Mouse (Mus musculus) myocyte (in vitro differentiated cells): ENCODE results near the gene Tfap4. TPM values are rescaled to one million over a fixed set of nuclear protein-coding genes. Genes with fewer than 3 reads are reported as not detected.
A peak's percentile ranks its signal among the peaks of the same experiment; 100 is the strongest.
"Not testable (repeated sequence)": the region's sequence is repeated elsewhere in the genome, so short reads cannot be mapped to it uniquely, and the experiment has no call there.

Source experiments
- H3K27me3 ChIP-seq: one replicate; pipeline ENCODE4 v1.6.1; 2011; ENCODE audit not compliant: control insufficient read depth, insufficient read depth, insufficient read length
- H3K36me3 ChIP-seq: one replicate; pipeline ENCODE4 v1.6.1; 2011; ENCODE audit not compliant: control insufficient read depth, insufficient read depth
- H3K4me2 ChIP-seq: one replicate; pipeline ENCODE4 v1.6.1; 2011; ENCODE audit warnings: low read depth, control low read depth
- H3K4me3 ChIP-seq: one replicate; pipeline ENCODE4 v1.5.1; 2011; ENCODE audit warnings: mild to moderate bottlenecking, control low read depth, moderate library complexity
- H3K79me2 ChIP-seq: one replicate; pipeline ENCODE4 v1.6.1; 2011; ENCODE audit not compliant: control insufficient read depth, insufficient read depth
- H3ac ChIP-seq: one replicate; pipeline ENCODE4 v1.6.1; 2011; ENCODE audit not compliant: control insufficient read depth, insufficient read length
- CEBPB ChIP-seq: IDR thresholded peaks from 2 replicates; pipeline ENCODE4 v1.6.1; 2011; ENCODE audit warnings: mild to moderate bottlenecking, moderate library complexity; ENCODE audit not compliant: poor library complexity, insufficient read depth, severe bottlenecking
- E2F4 ChIP-seq: IDR thresholded peaks from one replicate; pipeline ENCODE4 v1.6.1; 2011; ENCODE audit warnings: mild to moderate bottlenecking, control low read depth, moderate library complexity; ENCODE audit not compliant: insufficient read depth
- MAX ChIP-seq: IDR thresholded peaks from one replicate; pipeline ENCODE4 v1.6.1; 2011; ENCODE audit warnings: low read depth, mild to moderate bottlenecking, control low read depth
- MYOD1 ChIP-seq, 3 experiments: IDR thresholded peaks; one replicate each; pipeline ENCODE4 v1.6.1; 2011; ENCODE audit warnings: control low read depth in 2 of 3, low read depth in 2 of 3, mild to moderate bottlenecking in 2 of 3, moderate library complexity in 1 of 3; ENCODE audit not compliant: insufficient read length in 2 of 3, control insufficient read depth in 1 of 3
- MYOG ChIP-seq, 3 experiments: IDR thresholded peaks; one replicate each; pipeline ENCODE4 v1.6.1; 2011; ENCODE audit warnings: control low read depth in 2 of 3, low read depth in 2 of 3, mild to moderate bottlenecking in 2 of 3; ENCODE audit not compliant: insufficient read length in 2 of 3, control insufficient read depth in 1 of 3, insufficient read depth in 1 of 3
- POLR2A ChIP-seq: IDR thresholded peaks from one replicate; pipeline ENCODE4 v1.6.1; 2011; ENCODE audit warnings: low read depth, mild to moderate bottlenecking, control low read depth, moderate library complexity; ENCODE audit not compliant: insufficient read length
- POLR2AphosphoS2 ChIP-seq: IDR thresholded peaks from one replicate; pipeline ENCODE4 v1.6.1; 2011; ENCODE audit warnings: low read depth, control low read depth; ENCODE audit not compliant: insufficient read length
- REST ChIP-seq: IDR thresholded peaks from one replicate; pipeline ENCODE4 v1.6.1; 2011; ENCODE audit warnings: mild to moderate bottlenecking, control low read depth, moderate library complexity; ENCODE audit not compliant: insufficient read depth, insufficient read length
- SRF ChIP-seq: IDR thresholded peaks from one replicate; pipeline ENCODE4 v1.6.1; 2011; ENCODE audit warnings: low read depth; ENCODE audit not compliant: control insufficient read depth, insufficient read length
- TCF12 ChIP-seq: IDR thresholded peaks from one replicate; pipeline ENCODE4 v1.6.1; 2011; ENCODE audit warnings: mild to moderate bottlenecking, control low read depth; ENCODE audit not compliant: poor library complexity, insufficient read depth, severe bottlenecking
- TCF3 ChIP-seq: IDR thresholded peaks from one replicate; pipeline ENCODE4 v1.6.1; 2011; ENCODE audit warnings: low read depth, control low read depth; ENCODE audit not compliant: insufficient read length
- USF1 ChIP-seq: IDR thresholded peaks from one replicate; pipeline ENCODE4 v1.6.1; 2011; ENCODE audit warnings: low read depth, mild to moderate bottlenecking, control low read depth, moderate library complexity
- polyA plus RNA-seq: library from polyadenylated mRNA; unstranded; fragments of >200 nt; fragmentation: generic; extraction: Trizol; gene quantifications from one replicate; pipeline ENCODE4 v1.2.1, GENCODE M21; 2012; ENCODE audit warnings: missing spikeins

The Tfap4 gene
- polyA plus RNA-seq, 1 experiment: 4.0 TPM

GRCm38 (mm10) chr16:4586531-4587123 lies 27.0 kb upstream of the Tfap4 start:
- H3K4me3 ChIP-seq: peak overlapping the region; percentile 27

DNA sequence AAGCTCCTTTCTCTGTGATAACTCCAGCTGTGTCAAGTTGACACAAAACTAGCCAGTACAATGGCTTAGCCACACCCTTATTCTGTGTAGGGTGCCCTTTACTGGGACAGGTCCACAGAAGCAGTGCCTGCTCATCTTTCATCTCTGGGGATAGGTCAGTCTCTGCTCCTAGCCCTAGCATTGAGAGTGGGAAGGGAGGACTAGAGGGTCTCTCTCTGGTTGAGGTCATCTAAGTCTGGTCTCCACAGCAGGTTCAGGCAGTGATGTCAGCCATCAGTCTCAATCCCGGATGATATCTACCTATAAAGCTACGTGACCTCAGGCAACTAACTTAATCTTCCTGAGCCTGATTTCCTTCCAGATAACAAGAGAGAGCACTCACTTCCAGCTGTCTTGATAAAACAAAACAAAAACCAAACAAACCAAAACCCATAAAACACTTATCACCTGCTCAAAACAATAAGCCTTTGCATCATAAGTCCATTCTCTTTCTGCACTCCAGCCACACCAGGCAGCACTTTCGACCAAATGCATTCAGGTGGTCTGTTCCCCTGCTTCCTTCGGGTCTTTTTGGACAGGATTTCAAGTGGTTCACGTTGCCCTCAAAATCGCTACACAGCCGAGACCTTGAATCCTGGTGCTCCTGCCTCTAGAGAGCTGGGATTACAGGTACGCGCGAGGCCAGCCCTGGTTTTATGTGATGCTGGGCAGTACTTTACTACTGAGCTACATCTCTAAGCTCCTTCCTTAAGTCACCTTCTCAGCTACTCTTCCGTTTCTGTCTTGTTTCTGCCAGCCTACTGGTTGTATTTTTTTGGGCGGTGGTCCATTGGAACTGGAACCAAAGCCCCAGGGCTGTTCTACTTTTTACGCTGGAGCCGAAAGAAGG lies 26.2 kb upstream of the Tfap4 start:
- Histone ChIP-seq H3K79me2 (no peaks in the 10 kb centered on the region), H3K27me3 (no peaks in the 10 kb centered on the region), H3K4me3 (peak overlapping the region; percentile 27), H3ac (no peak overlapping the region), H3K4me2 (peak overlapping the region; percentile 97), H3K36me3 (no peaks in the 10 kb centered on the region)
- TF ChIP-seq E2F4: no peak
- TF ChIP-seq USF1: no peak
- no peak for TF ChIP-seq MAX
- no peak for TF ChIP-seq CEBPB
- TF ChIP-seq TCF12: no peak
- no peak for TF ChIP-seq SRF
- no peak for TF ChIP-seq POLR2AphosphoS2
- no peak for TF ChIP-seq MYOG (IDR thresholded peaks at IDR 0.05; ENCODE audit: control insufficient read depth in 1 of 3, insufficient read depth in 1 of 3, insufficient read length in 2 of 3, low read depth in 2 of 3)
- TF ChIP-seq TCF3: no peak
- TF ChIP-seq POLR2A: no peak
- TF ChIP-seq REST: no peak
- TF ChIP-seq MYOD1 (IDR thresholded peaks at IDR 0.05; ENCODE audit: control insufficient read depth in 1 of 3, insufficient read length in 2 of 3, low read depth in 2 of 3): no peak

More at GRCm38 (mm10) chr16:4586531-4587123, 27.0 kb upstream of the Tfap4 start:
- Histone ChIP-seq H3K27me3 (no peaks in the 10 kb centered on the region), H3K36me3 (no peaks in the 10 kb centered on the region), H3K4me2 (peak overlapping the region; percentile 97), H3ac (no peak overlapping the region), H3K79me2 (no peaks in the 10 kb centered on the region)
- TF ChIP-seq POLR2A: peak; percentile 83
- TF ChIP-seq POLR2AphosphoS2: peak; percentile 78
- no peak for TF ChIP-seq REST
- TF ChIP-seq MYOD1 (IDR thresholded peaks at IDR 0.05; ENCODE audit: control insufficient read depth in 1 of 3, insufficient read length in 2 of 3, low read depth in 2 of 3): peak in 1 of 3 experiments; percentile 9
- no peak for TF ChIP-seq MYOG (IDR thresholded peaks at IDR 0.05; ENCODE audit: control insufficient read depth in 1 of 3, insufficient read depth in 1 of 3, insufficient read length in 2 of 3, low read depth in 2 of 3)

- no peak overlapping the region for H3ac ChIP-seq
- TF ChIP-seq USF1 (no peak), POLR2AphosphoS2 (no peak), CEBPB (no peak), SRF (no peak), TCF3 (no peak), REST (no peak), TCF12 (no peak), POLR2A (no peak), MYOG (IDR thresholded peaks at IDR 0.05; ENCODE audit: control insufficient read depth in 1 of 3, insufficient read depth in 1 of 3, insufficient read length in 2 of 3, low read depth in 2 of 3) (no peak), MAX (no peak), MYOD1 (IDR thresholded peaks at IDR 0.05; ENCODE audit: control insufficient read depth in 1 of 3, insufficient read length in 2 of 3, low read depth in 2 of 3) (no peak), E2F4 (no peak)
- no peak overlapping the region for H3K4me3 ChIP-seq
- no peak overlapping the region for H3K4me2 ChIP-seq
- no peaks in the 10 kb centered on the region for H3K36me3 ChIP-seq
- H3K27me3 ChIP-seq: no peaks in the 10 kb centered on the region
- H3K79me2 ChIP-seq: no peaks in the 10 kb centered on the region
Measured at GRCm38 (mm10) chr16:4584438-4584837, 24.8 kb upstream of the Tfap4 start.

GRCm38 (mm10) chr16:4583807-4584206 lies 24.2 kb upstream of the Tfap4 start:
- Histone ChIP-seq H3K79me2 (no peaks in the 10 kb centered on the region), H3K4me2 (no peak overlapping the region), H3K36me3 (no peaks in the 10 kb centered on the region), H3K4me3 (no peak overlapping the region), H3ac (no peak overlapping the region), H3K27me3 (no peaks in the 10 kb centered on the region)
- TF ChIP-seq REST: no peak
- no peak for TF ChIP-seq POLR2A
- TF ChIP-seq SRF: no peak
- TF ChIP-seq POLR2AphosphoS2: no peak
- TF ChIP-seq MYOD1 (IDR thresholded peaks at IDR 0.05; ENCODE audit: control insufficient read depth in 1 of 3, insufficient read length in 2 of 3, low read depth in 2 of 3): no peak
- TF ChIP-seq TCF3: no peak
- no peak for TF ChIP-seq CEBPB
- TF ChIP-seq E2F4: no peak
- no peak for TF ChIP-seq USF1
- TF ChIP-seq TCF12: no peak

DNA sequence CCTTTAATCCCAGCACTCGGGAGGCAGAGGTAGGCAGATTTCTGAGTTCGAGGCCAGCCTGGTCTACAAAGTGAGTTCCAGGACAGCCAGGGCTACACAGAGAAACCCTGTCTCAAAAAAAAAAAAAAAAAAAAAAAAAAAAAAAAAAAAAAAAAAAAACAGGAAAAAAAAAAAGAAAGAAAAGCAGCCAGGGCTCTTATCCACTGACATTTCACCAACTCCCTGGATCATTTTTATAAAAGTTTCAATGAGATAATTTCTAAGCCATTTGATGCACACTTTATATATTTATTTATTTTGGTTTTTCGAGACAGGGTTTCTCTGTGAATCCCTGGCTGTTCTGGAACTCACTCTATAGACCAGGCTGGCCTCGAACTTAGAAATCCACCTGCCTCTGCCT lies 21.5 kb upstream of the Tfap4 start:
- not testable (repeated sequence) for H3K4me3 ChIP-seq, H3K4me2 ChIP-seq, H3K79me2 ChIP-seq, H3ac ChIP-seq, H3K27me3 ChIP-seq, H3K36me3 ChIP-seq
